Mouse (Mus musculus): ENCODE data around the gene Kcnn1. TPM values are rescaled to one million over a fixed set of nuclear protein-coding genes. Genes with fewer than 3 reads are reported as not detected.
"Not testable (repeated sequence)": the region's sequence is repeated elsewhere in the genome, so short reads cannot be mapped to it uniquely, and the experiment has no call there.

The Kcnn1 gene
- polyA plus RNA-seq, 1 experiment from 2014 or later, result 1.8 TPM

DNA sequence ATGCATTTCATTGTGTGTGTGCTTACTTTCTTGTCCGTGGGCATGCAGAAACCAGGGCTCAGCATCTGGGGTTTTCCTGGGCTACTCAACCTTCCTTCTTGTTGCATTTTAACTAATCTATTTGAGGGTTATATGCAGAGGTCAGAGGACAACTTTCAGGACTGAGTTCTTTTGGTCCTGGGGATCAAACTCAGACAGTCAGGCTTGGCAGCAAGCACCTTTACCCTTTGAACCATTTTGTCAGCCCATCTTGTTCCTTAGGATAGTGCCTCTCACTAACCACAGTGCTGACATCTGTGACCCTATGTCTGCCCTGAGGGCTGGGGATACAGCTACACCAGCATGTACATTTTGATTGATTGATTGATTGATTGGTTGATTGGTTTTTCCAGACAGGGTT lies 35.3 kb downstream of the Kcnn1 start:
- Histone ChIP-seq H3K27ac (replicated peaks in 1 of 2; ENCODE audit: control insufficient read depth in 1 of 2, insufficient read depth in 1 of 2, low read depth in 2 of 2, low read length in 2 of 2) (no peak overlapping the region), H3K36me3 (ENCODE audit: control insufficient read depth, insufficient read depth, low read length) (no peaks in the 10 kb centered on the region), H3K27me3 (ENCODE audit: control insufficient read depth, insufficient read depth, low read length) (peaks cover 2% of the 10 kb centered on the region; the same call in 1 of the 2 replicates), H3K9ac (ENCODE audit: low read length) (no peak overlapping the region), H3K4me2 (ENCODE audit: low read length) (no peak overlapping the region), H3K9me3 (ENCODE audit: control insufficient read depth, low read length) (no peaks in the 10 kb centered on the region), H3K4me3 (ENCODE audit: control insufficient read depth in 1 of 2, insufficient read depth in 1 of 2, low read depth in 1 of 2, low read length in 2 of 2) (no peak overlapping the region), H3K4me1 (ENCODE audit: control insufficient read depth in 2 of 2, insufficient read depth in 2 of 2, low read length in 2 of 2) (peaks cover 0 to under 1% of the 10 kb centered on the region in 2 experiments; a peak in 1 of 4 replicates)
- ATAC-seq (ENCODE audit: insufficient number of reproducible peaks, insufficient read depth, low FRiP score, low read depth), result no peak
- 82% methylated on average over 1 of the region's 1 CpGs for WGBS

DNA sequence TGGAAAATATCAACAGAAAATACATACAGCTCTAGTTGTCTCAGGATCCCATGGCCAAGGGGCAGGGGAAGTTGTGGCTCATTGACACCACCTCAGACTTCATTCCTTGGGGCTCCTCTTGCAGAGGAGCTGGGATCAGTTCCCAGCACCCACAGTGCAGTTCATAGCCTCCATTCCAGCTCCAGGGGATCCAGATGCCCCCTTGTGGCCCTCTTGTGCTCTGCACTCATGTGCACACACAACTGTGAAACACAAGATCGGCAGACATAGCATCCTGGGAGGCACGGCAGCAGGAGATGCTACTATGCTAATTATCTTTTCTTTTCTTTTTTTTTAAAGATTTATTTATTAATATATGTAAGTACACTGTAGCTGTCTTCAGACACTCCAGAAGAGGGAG lies 36.0 kb downstream of the Kcnn1 start:
- H3K27me3 ChIP-seq (ENCODE audit: control insufficient read depth, insufficient read depth, low read length), result peaks cover 4% of the 10 kb centered on the region; the same call in 1 of the 2 replicates
- H3K9ac ChIP-seq (ENCODE audit: low read length), result no peak overlapping the region
- no peak overlapping the region for H3K4me3 ChIP-seq (ENCODE audit: control insufficient read depth in 1 of 2, insufficient read depth in 1 of 2, low read depth in 1 of 2, low read length in 2 of 2)
- 96% methylated on average over 2 of the region's 2 CpGs for WGBS
- no peaks in the 10 kb centered on the region for H3K9me3 ChIP-seq (ENCODE audit: control insufficient read depth, low read length)
- no peaks in the 10 kb centered on the region for H3K4me1 ChIP-seq (ENCODE audit: control insufficient read depth in 2 of 2, insufficient read depth in 2 of 2, low read length in 2 of 2)
- H3K4me2 ChIP-seq (ENCODE audit: low read length), result no peak overlapping the region
- no peaks in the 10 kb centered on the region for H3K36me3 ChIP-seq (ENCODE audit: control insufficient read depth, insufficient read depth, low read length)
- ATAC-seq (ENCODE audit: insufficient number of reproducible peaks, insufficient read depth, low FRiP score, low read depth), result no peak
- H3K27ac ChIP-seq (replicated peaks in 1 of 2; ENCODE audit: control insufficient read depth in 1 of 2, insufficient read depth in 1 of 2, low read depth in 2 of 2, low read length in 2 of 2), result no peak overlapping the region

- Histone ChIP-seq H3K27me3 (ENCODE audit: control insufficient read depth, insufficient read depth, low read length) (peaks cover 10% of the 10 kb centered on the region; the same call in 1 of the 2 replicates), H3K9me3 (ENCODE audit: control insufficient read depth, low read length) (no peaks in the 10 kb centered on the region), H3K4me2 (ENCODE audit: low read length) (no peak overlapping the region), H3K27ac (replicated peaks in 1 of 2; ENCODE audit: control insufficient read depth in 1 of 2, insufficient read depth in 1 of 2, low read depth in 2 of 2, low read length in 2 of 2) (no peak overlapping the region), H3K36me3 (ENCODE audit: control insufficient read depth, insufficient read depth, low read length) (no peaks in the 10 kb centered on the region), H3K4me3 (ENCODE audit: control insufficient read depth in 1 of 2, insufficient read depth in 1 of 2, low read depth in 1 of 2, low read length in 2 of 2) (no peak overlapping the region), H3K4me1 (ENCODE audit: control insufficient read depth in 2 of 2, insufficient read depth in 2 of 2, low read length in 2 of 2) (no peaks in the 10 kb centered on the region), H3K9ac (ENCODE audit: low read length) (no peak overlapping the region)
- WGBS, result 81% methylated on average over 8 of the region's 8 CpGs
- no peak for ATAC-seq (ENCODE audit: insufficient number of reproducible peaks, insufficient read depth, low FRiP score, low read depth)
Measured at GRCm38 (mm10) chr8:70825816-70826215, 37.2 kb downstream of the Kcnn1 start.

GRCm38 (mm10) chr8:70823802-70824201 lies 39.3 kb downstream of the Kcnn1 start:
- Histone ChIP-seq H3K4me1 (ENCODE audit: control insufficient read depth in 2 of 2, insufficient read depth in 2 of 2, low read length in 2 of 2) (no peaks in the 10 kb centered on the region; a peak in 1 of 4 replicates), H3K36me3 (ENCODE audit: control insufficient read depth, insufficient read depth, low read length) (no peaks in the 10 kb centered on the region), H3K27ac (replicated peaks in 1 of 2; ENCODE audit: control insufficient read depth in 1 of 2, insufficient read depth in 1 of 2, low read depth in 2 of 2, low read length in 2 of 2) (no peak overlapping the region), H3K4me3 (ENCODE audit: control insufficient read depth in 1 of 2, insufficient read depth in 1 of 2, low read depth in 1 of 2, low read length in 2 of 2) (no peak overlapping the region), H3K9ac (ENCODE audit: low read length) (no peak overlapping the region), H3K27me3 (ENCODE audit: control insufficient read depth, insufficient read depth, low read length) (peaks cover 22% of the 10 kb centered on the region), H3K4me2 (ENCODE audit: low read length) (no peak overlapping the region), H3K9me3 (ENCODE audit: control insufficient read depth, low read length) (peaks cover 1% of the 10 kb centered on the region; the same call in 1 of the 2 replicates)
- 78% methylated on average over 7 of the region's 7 CpGs for WGBS
- no peak for ATAC-seq (ENCODE audit: insufficient number of reproducible peaks, insufficient read depth, low FRiP score, low read depth)

DNA sequence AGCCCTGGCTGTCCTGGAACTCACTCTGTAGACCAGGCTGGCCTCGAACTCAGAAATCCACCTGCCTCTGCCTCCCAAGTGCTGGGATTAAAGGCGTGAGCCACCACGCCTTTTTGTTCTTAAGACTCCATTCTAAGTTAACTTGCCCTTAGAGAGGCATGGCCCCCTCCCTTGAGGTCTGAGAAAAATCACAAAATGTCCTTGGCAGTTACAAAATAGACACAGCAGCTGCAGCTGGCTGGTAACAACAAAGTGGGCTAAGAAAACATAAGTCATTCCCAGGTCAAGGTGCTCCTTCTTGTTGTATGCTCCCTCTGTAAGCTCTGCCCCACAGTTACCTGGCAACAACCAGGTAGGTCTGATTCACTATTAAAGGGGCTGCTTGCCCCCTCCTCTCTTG lies 40.5 kb downstream of the Kcnn1 start:
- ATAC-seq (ENCODE audit: insufficient number of reproducible peaks, insufficient read depth, low FRiP score, low read depth); H3K4me2 ChIP-seq (ENCODE audit: low read length); H3K4me3 ChIP-seq (ENCODE audit: control insufficient read depth in 1 of 2, insufficient read depth in 1 of 2, low read depth in 1 of 2, low read length in 2 of 2); H3K4me1 ChIP-seq (ENCODE audit: control insufficient read depth in 2 of 2, insufficient read depth in 2 of 2, low read length in 2 of 2); H3K9me3 ChIP-seq (ENCODE audit: control insufficient read depth, low read length); H3K9ac ChIP-seq (ENCODE audit: low read length); H3K36me3 ChIP-seq (ENCODE audit: control insufficient read depth, insufficient read depth, low read length); H3K27ac ChIP-seq (replicated peaks in 1 of 2; ENCODE audit: control insufficient read depth in 1 of 2, insufficient read depth in 1 of 2, low read depth in 2 of 2, low read length in 2 of 2): not testable (repeated sequence)
- peaks cover 25% of the 10 kb centered on the region for H3K27me3 ChIP-seq (ENCODE audit: control insufficient read depth, insufficient read depth, low read length)
- WGBS, result 74% methylated on average over 3 of the region's 3 CpGs

GRCm38 (mm10) chr8:70821992-70822391 lies 41.1 kb downstream of the Kcnn1 start:
- ATAC-seq (ENCODE audit: insufficient number of reproducible peaks, insufficient read depth, low FRiP score, low read depth), result no peak
- Histone ChIP-seq H3K9ac (ENCODE audit: low read length) (no peak overlapping the region), H3K27ac (replicated peaks in 1 of 2; ENCODE audit: control insufficient read depth in 1 of 2, insufficient read depth in 1 of 2, low read depth in 2 of 2, low read length in 2 of 2) (no peak overlapping the region), H3K4me1 (ENCODE audit: control insufficient read depth in 2 of 2, insufficient read depth in 2 of 2, low read length in 2 of 2) (no peaks in the 10 kb centered on the region; a peak in 1 of 4 replicates), H3K9me3 (ENCODE audit: control insufficient read depth, low read length) (peaks cover 11% of the 10 kb centered on the region), H3K4me2 (ENCODE audit: low read length) (no peak overlapping the region), H3K4me3 (ENCODE audit: control insufficient read depth in 1 of 2, insufficient read depth in 1 of 2, low read depth in 1 of 2, low read length in 2 of 2) (no peak overlapping the region), H3K36me3 (ENCODE audit: control insufficient read depth, insufficient read depth, low read length) (no peaks in the 10 kb centered on the region), H3K27me3 (ENCODE audit: control insufficient read depth, insufficient read depth, low read length) (peaks cover 31% of the 10 kb centered on the region)
- 32% methylated on average over 11 of the region's 11 CpGs for WGBS

DNA sequence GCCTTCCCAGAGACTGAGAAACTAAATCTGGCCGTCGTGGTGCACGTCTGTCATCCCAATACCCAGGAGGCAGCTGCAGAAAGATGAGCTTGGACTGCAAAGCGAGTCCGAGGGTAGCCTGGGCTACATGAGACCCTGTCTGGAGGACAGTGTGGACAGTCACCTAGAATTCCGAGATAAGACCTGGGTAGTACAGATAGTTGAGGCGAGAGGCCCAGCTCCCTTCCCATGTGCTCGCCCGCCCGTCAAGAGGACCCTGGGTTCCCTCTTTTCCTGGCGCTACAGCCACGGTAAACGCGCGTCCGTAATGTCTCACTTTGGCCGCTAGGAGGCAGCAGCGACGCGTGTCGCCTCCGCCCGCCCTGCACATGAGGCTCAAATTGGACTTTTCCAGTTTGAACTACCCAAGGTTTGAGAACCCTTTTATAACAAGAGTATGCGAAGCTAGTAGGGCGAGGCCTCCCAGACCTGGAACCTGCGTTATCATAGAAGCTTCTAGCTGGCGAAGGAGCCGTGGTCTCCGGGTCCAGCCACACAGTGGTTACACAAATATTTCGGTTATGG lies 41.6 kb downstream of the Kcnn1 start:
- Histone ChIP-seq H3K27ac (replicated peaks in 1 of 2; ENCODE audit: control insufficient read depth in 1 of 2, insufficient read depth in 1 of 2, low read depth in 2 of 2, low read length in 2 of 2) (no peak overlapping the region), H3K27me3 (ENCODE audit: control insufficient read depth, insufficient read depth, low read length) (peaks cover 36% of the 10 kb centered on the region), H3K36me3 (ENCODE audit: control insufficient read depth, insufficient read depth, low read length) (no peaks in the 10 kb centered on the region), H3K4me1 (ENCODE audit: control insufficient read depth in 2 of 2, insufficient read depth in 2 of 2, low read length in 2 of 2) (peaks cover 3% of the 10 kb centered on the region in 2 experiments; a peak in 1 of 4 replicates), H3K9ac (ENCODE audit: low read length) (no peak overlapping the region), H3K4me3 (ENCODE audit: control insufficient read depth in 1 of 2, insufficient read depth in 1 of 2, low read depth in 1 of 2, low read length in 2 of 2) (no peak overlapping the region), H3K4me2 (ENCODE audit: low read length) (no peak overlapping the region), H3K9me3 (ENCODE audit: control insufficient read depth, low read length) (peaks cover 11% of the 10 kb centered on the region)
- WGBS, result 15% methylated on average over 30 of the region's 30 CpGs
- ATAC-seq (ENCODE audit: insufficient number of reproducible peaks, insufficient read depth, low FRiP score, low read depth), result no peak
